Mouse (Mus musculus): ENCODE results near the gene Il11ra1.

GRCm38 (mm10) chr4:41759206-41759605, 59.4 kb downstream of the Il11ra1 start:
- TF ChIP-seq POLR2A (IDR thresholded peaks at IDR 0.05; ENCODE audit: insufficient read length, low read depth) (no peak), TCF12 (IDR thresholded peaks at IDR 0.05; ENCODE audit: insufficient read depth, poor library complexity, severe bottlenecking) (no peak), USF1 (IDR thresholded peaks at IDR 0.05; ENCODE audit: low read depth) (no peak), MAX (IDR thresholded peaks at IDR 0.05; ENCODE audit: low read depth) (no peak), REST (IDR thresholded peaks at IDR 0.05; ENCODE audit: insufficient read depth, insufficient read length) (no peak), SRF (IDR thresholded peaks at IDR 0.05; ENCODE audit: control insufficient read depth, insufficient read length, low read depth) (no peak), MYOG (IDR thresholded peaks at IDR 0.05; ENCODE audit: control insufficient read depth in 1 of 3, insufficient read depth in 1 of 3, insufficient read length in 2 of 3, low read depth in 2 of 3) (peak in 1 of 3 experiments; percentile 35), E2F4 (IDR thresholded peaks at IDR 0.05; ENCODE audit: insufficient read depth) (no peak), POLR2AphosphoS2 (IDR thresholded peaks at IDR 0.05; ENCODE audit: insufficient read length, low read depth) (no peak), CEBPB (IDR thresholded peaks at IDR 0.05; ENCODE audit: insufficient read depth, poor library complexity, severe bottlenecking) (no peak), MYOD1 (IDR thresholded peaks at IDR 0.05; ENCODE audit: control insufficient read depth in 1 of 3, insufficient read length in 2 of 3, low read depth in 2 of 3) (no peak), TCF3 (IDR thresholded peaks at IDR 0.05; ENCODE audit: insufficient read length, low read depth) (no peak)

Measured in myocyte (in vitro differentiated cells).